Mouse (Mus musculus) lung, postnatal 0 days (tissue): ENCODE measurements at regions not wholly inside any gene's neighbourhood (a gene's known extent, or its start where the extent isn't known, plus 50 kb on each side); places are given as distances from the start of the nearest gene placed in this dataset.
A peak's percentile ranks its signal among the peaks of the same experiment; 100 is the strongest.

ENCODE experiments used
- ATAC-seq: fragments of 200-750 bp; cut with Nextera tagmentation; 2 replicates; pipeline ENCODE4 v1.8.0; 2017; ENCODE audit warnings: moderate library complexity
- DNase-seq: peaks from one replicate; pipeline ENCODE4 v3.0.0-alpha.2; 2016; ENCODE audit warnings: low spot score
- H3K27ac ChIP-seq: fragments of 300-500 bp; sonication (generic); 2 replicates; pipeline ENCODE4 v1.5.1; 2014; ENCODE audit warnings: antibody characterized with exemption, mild to moderate bottlenecking, low read length, mixed read lengths
- H3K27me3 ChIP-seq: fragments of 300-500 bp; sonication (generic); replicated peaks from 2 replicates; pipeline ENCODE4 v1.6.1; 2014; ENCODE audit warnings: low read length, mixed read lengths; ENCODE audit not compliant: insufficient read depth
- H3K36me3 ChIP-seq: fragments of 300-500 bp; sonication (generic); 2 replicates; pipeline ENCODE4 v1.6.1; 2014; ENCODE audit warnings: low read length, mixed read lengths; ENCODE audit not compliant: insufficient read depth
- H3K4me1 ChIP-seq: fragments of 300-500 bp; sonication (generic); 2 replicates; pipeline ENCODE4 v1.6.1; 2014; ENCODE audit warnings: antibody characterized with exemption, low read depth, low read length, mixed read lengths; ENCODE audit not compliant: insufficient read depth
- H3K4me2 ChIP-seq: fragments of 300-500 bp; sonication (generic); replicated peaks from 2 replicates; pipeline ENCODE4 v1.6.1; 2014; ENCODE audit warnings: low read depth, mild to moderate bottlenecking, low read length, moderate library complexity, mixed read lengths
- H3K4me3 ChIP-seq: fragments of 300-500 bp; sonication (generic); 2 replicates; pipeline ENCODE4 v1.5.1; 2014; ENCODE audit warnings: low read depth, low read length
- H3K9ac ChIP-seq: fragments of 300-500 bp; sonication (generic); replicated peaks from 2 replicates; pipeline ENCODE4 v1.6.1; 2014; ENCODE audit warnings: low read depth, mild to moderate bottlenecking
- H3K9me3 ChIP-seq: fragments of 300-500 bp; sonication (generic); 2 replicates; pipeline ENCODE4 v1.6.1; 2016; ENCODE audit warnings: low read length, mixed read lengths
- CTCF ChIP-seq: IDR thresholded peaks from 2 replicates; pipeline ENCODE4 v1.5.1; 2016; ENCODE audit warnings: antibody characterized with exemption, mild to moderate bottlenecking
- EP300 ChIP-seq: IDR thresholded peaks from 2 replicates; pipeline ENCODE4 v1.6.1; 2016; ENCODE audit warnings: antibody characterized with exemption, mild to moderate bottlenecking, control low read depth
- WGBS: fragments of 180-500 bp; shearing (Covaris S2); extraction: QIAGEN DNeasy Blood & Tissue Kit; methylation state at CpG from one replicate; pipeline ENCODE4 v1.1.7; 2014; 5-methylcytosine and 5-hydroxymethylcytosine counted together

GRCm38 (mm10) chr15:63689788-63690575 lies 155.0 kb downstream of the Gsdmc2 start:
- Histone ChIP-seq H3K4me2 (no peak overlapping the region), H3K9ac (no peak overlapping the region), H3K4me1 (no peaks in the 10 kb centered on the region), H3K27me3 (no peaks in the 10 kb centered on the region), H3K36me3 (no peaks in the 10 kb centered on the region), H3K27ac (no peak overlapping the region), H3K9me3 (no peaks in the 10 kb centered on the region), H3K4me3 (no peak overlapping the region)
- TF ChIP-seq CTCF (no peak), EP300 (no peak)
- DNase-seq (no peak), ATAC-seq (no peak)
- WGBS, result 68% methylated on average over 5 of the region's 5 CpGs

GRCm38 (mm10) chr15:63687852-63688251 lies 157.1 kb downstream of the Gsdmc2 start:
- Histone ChIP-seq H3K4me3 (no peak overlapping the region), H3K36me3 (no peaks in the 10 kb centered on the region), H3K27ac (no peak overlapping the region), H3K9me3 (no peaks in the 10 kb centered on the region), H3K27me3 (no peaks in the 10 kb centered on the region), H3K4me2 (no peak overlapping the region), H3K4me1 (no peaks in the 10 kb centered on the region), H3K9ac (no peak overlapping the region)
- no peak for TF ChIP-seq CTCF
- no peak for TF ChIP-seq EP300
- DNase-seq (no peak), ATAC-seq (no peak)
- WGBS, result 95% methylated on average over 1 of the region's 1 CpGs

GRCm38 (mm10) chr15:63686954-63687562 lies 157.9 kb downstream of the Gsdmc2 start:
- Histone ChIP-seq H3K36me3 (no peaks in the 10 kb centered on the region), H3K27ac (no peak overlapping the region), H3K9me3 (no peaks in the 10 kb centered on the region), H3K4me1 (no peaks in the 10 kb centered on the region), H3K4me2 (no peak overlapping the region), H3K4me3 (no peak overlapping the region), H3K27me3 (no peaks in the 10 kb centered on the region), H3K9ac (no peak overlapping the region)
- TF ChIP-seq CTCF (no peak), EP300 (no peak)
- 44% methylated on average over 3 of the region's 3 CpGs for WGBS
- ATAC-seq, result no peak
- peak; percentile 24 for DNase-seq

- no peak overlapping the region for H3K4me2 ChIP-seq
- ATAC-seq (no peak), DNase-seq (no peak)
- H3K4me1 ChIP-seq, result no peaks in the 10 kb centered on the region
- no peaks in the 10 kb centered on the region for H3K9me3 ChIP-seq
- H3K27me3 ChIP-seq, result no peaks in the 10 kb centered on the region
- TF ChIP-seq CTCF (no peak), EP300 (no peak)
- no peak overlapping the region for H3K4me3 ChIP-seq
- 38% methylated on average over 3 of the region's 3 CpGs for WGBS
- no peaks in the 10 kb centered on the region for H3K36me3 ChIP-seq
- no peak overlapping the region for H3K27ac ChIP-seq
- H3K9ac ChIP-seq, result no peak overlapping the region
Observed at GRCm38 (mm10) chr15:63679984-63680925, 164.7 kb downstream of the Gsdmc2 start.

- Histone ChIP-seq H3K36me3 (no peaks in the 10 kb centered on the region), H3K4me1 (no peaks in the 10 kb centered on the region), H3K4me2 (no peak overlapping the region), H3K27ac (no peak overlapping the region), H3K9me3 (no peaks in the 10 kb centered on the region), H3K9ac (no peak overlapping the region), H3K4me3 (no peak overlapping the region), H3K27me3 (no peaks in the 10 kb centered on the region)
- TF ChIP-seq EP300 (no peak), CTCF (no peak)
- 57% methylated on average over 5 of the region's 5 CpGs for WGBS
- no peak for ATAC-seq
- no peak for DNase-seq
Observed at GRCm38 (mm10) chr15:63678921-63679320, 166.1 kb downstream of the Gsdmc2 start.

GRCm38 (mm10) chr15:63675491-63676036 lies 169.4 kb downstream of the Gsdmc2 start:
- no peak overlapping the region for H3K4me3 ChIP-seq
- H3K4me2 ChIP-seq, result no peak overlapping the region
- no peak for DNase-seq
- no peaks in the 10 kb centered on the region for H3K27me3 ChIP-seq
- H3K9ac ChIP-seq, result no peak overlapping the region
- no peaks in the 10 kb centered on the region for H3K9me3 ChIP-seq
- no peak overlapping the region for H3K27ac ChIP-seq
- ATAC-seq, result no peak
- no peaks in the 10 kb centered on the region for H3K4me1 ChIP-seq
- no peaks in the 10 kb centered on the region for H3K36me3 ChIP-seq
- 51% methylated on average over 10 of the region's 10 CpGs for WGBS
- TF ChIP-seq CTCF, result no peak
- no peak for TF ChIP-seq EP300
